Comparison of ENCODE assay signal across 8 mouse cellular contexts in genomic region chr17:71909107-71909506, GRCm38 (mm10).
DNase-seq lines count a peak whose midpoint lies in the region; ATAC-seq and TF ChIP-seq lines count a peak whose summit lies in the region.

No protein-coding gene starts in this region.

- no peak for ATAC-seq in kidney, postnatal 0 days (replicated peaks; ENCODE audit: low FRiP score, low read depth)
- ATAC-seq in granulocyte monocyte progenitor cell, adult 5-6 weeks (replicated peaks; ENCODE audit: poor library complexity, severe bottlenecking), result 0 out of 2 replicates have a peak, but pooled peaks have one; percentile 48
- no peak for ATAC-seq in inflammation-experienced regulatory T-cells, adult 6 months

- 41% methylated on average over 3 of the region's 3 CpGs for WGBS in kidney, postnatal 0 days

- no peaks in the 10 kb centered on the region for H3K27me3 ChIP-seq in kidney, postnatal 0 days (ENCODE audit: insufficient read depth, low read length)

- H3K27ac ChIP-seq in kidney, postnatal 0 days, result no peak overlapping the region

- no peaks in the 10 kb centered on the region for H3K9me3 ChIP-seq in kidney, postnatal 0 days (replicated peaks; ENCODE audit: low read length)

- TF ChIP-seq CTCF in kidney, postnatal 0 days (IDR thresholded peaks at IDR 0.05; ENCODE audit: low read depth), result peak; percentile 63

- no peak overlapping the region for H3K4me2 ChIP-seq in kidney, postnatal 0 days (ENCODE audit: low read length)

- no peak overlapping the region for H3K9ac ChIP-seq in kidney, postnatal 0 days (ENCODE audit: low read depth, low read length)

- H3K36me3 ChIP-seq in kidney, postnatal 0 days (ENCODE audit: insufficient read depth, low read length), result no peaks in the 10 kb centered on the region

- H3K4me1 ChIP-seq in kidney, postnatal 0 days (replicated peaks; ENCODE audit: insufficient read depth, low read length), result no peaks in the 10 kb centered on the region

- peak; percentile 10 to 50 for DNase-seq in adrenal gland, adult (ENCODE audit: inconsistent age in 2 of 2, low spot score in 1 of 2)
- no peak for DNase-seq in adrenal gland, adult 8-10 months
- peak; percentile 15 for DNase-seq in kidney, postnatal 0 days (ENCODE audit: low spot score)
- no peak for DNase-seq in kidney, adult 11 months
- peak; percentile 7 for DNase-seq in adipocyte (ENCODE audit: low spot score)
- DNase-seq in testis, postnatal 10 days (ENCODE audit: low spot score), result peak; percentile 57

- H3K4me3 ChIP-seq in kidney, postnatal 0 days (replicated peaks; ENCODE audit: low read depth, low read length), result no peak overlapping the region

Comparison
In these comparisons a context has a peak if more than half of its experiments do, and no peak if none do; other contexts are left out.
1. DNase-seq: peak in adrenal gland, adult (2 of 2), kidney, postnatal 0 days (single experiment), adipocyte (single experiment) and testis, postnatal 10 days (single experiment); none in adrenal gland, adult 8-10 months (single experiment) and kidney, adult 11 months (single experiment).